Mouse (Mus musculus) liver, embryonic 13.5 days (tissue): ENCODE results near the gene Dock1. TPM values are rescaled to one million over a fixed set of nuclear protein-coding genes. Genes with fewer than 3 reads are reported as not detected.

Experiments
- ATAC-seq: fragments of 200-750 bp; cut with Nextera tagmentation; 2 replicates; pipeline ENCODE4 v1.8.0; 2017; ENCODE audit warnings: low read depth, mild to moderate bottlenecking, moderate number of reproducible peaks, moderate library complexity
- DNase-seq: peaks from one replicate; pipeline ENCODE4 v3.0.0; 2022
- H3K27ac ChIP-seq: fragments of 300-500 bp; sonication (generic); 2 replicates; pipeline ENCODE4 v1.5.1; 2015; ENCODE audit warnings: moderate library complexity, mild to moderate bottlenecking, inconsistent platforms
- H3K27me3 ChIP-seq: fragments of 300-500 bp; sonication (generic); 2 replicates; pipeline ENCODE4 v1.6.1; 2015; ENCODE audit warnings: mild to moderate bottlenecking, inconsistent platforms
- H3K36me3 ChIP-seq: fragments of 300-500 bp; sonication (generic); 2 replicates; pipeline ENCODE4 v1.6.1; 2015; ENCODE audit warnings: mild to moderate bottlenecking, inconsistent platforms
- H3K4me1 ChIP-seq: fragments of 300-500 bp; sonication (generic); replicated peaks from 2 replicates; pipeline ENCODE4 v1.6.1; 2015; ENCODE audit warnings: inconsistent platforms
- H3K4me2 ChIP-seq: fragments of 300-500 bp; sonication (generic); 2 replicates; pipeline ENCODE4 v1.6.1; 2015; ENCODE audit warnings: inconsistent platforms, mild to moderate bottlenecking, moderate library complexity
- H3K4me3 ChIP-seq: fragments of 300-500 bp; sonication (generic); replicated peaks from 2 replicates; pipeline ENCODE4 v1.5.1; 2015; ENCODE audit warnings: mild to moderate bottlenecking, inconsistent platforms
- H3K9ac ChIP-seq: fragments of 300-500 bp; sonication (generic); 2 replicates; pipeline ENCODE4 v1.6.1; 2015; ENCODE audit warnings: mild to moderate bottlenecking, inconsistent platforms
- H3K9me3 ChIP-seq: fragments of 300-500 bp; sonication (generic); replicated peaks from 2 replicates; pipeline ENCODE4 v1.6.1; 2016; ENCODE audit warnings: inconsistent platforms
- WGBS: fragments of 180-500 bp; shearing (Covaris S2); methylation state at CpG from one replicate; pipeline ENCODE4 v1.1.7; 2015; ENCODE audit not compliant: insufficient replicate concordance; 5-methylcytosine and 5-hydroxymethylcytosine counted together
- polyA plus RNA-seq: library from polyadenylated mRNA; unstranded; fragments of >200 nt; fragmentation: Nextera tagmentation; extraction: Ambion mirVana; gene quantifications from 2 replicates; pipeline ENCODE4 v1.2.1, GENCODE M21; 2015

Dock1 gene
- polyA plus RNA-seq, 1 experiment from 2014 or later: 2.6 TPM

- no peaks in the 10 kb centered on the region for H3K4me1 ChIP-seq
- 25% methylated on average over 3 of the region's 3 CpGs for WGBS
- no peak for DNase-seq
These were observed 398.4 kb downstream of the Dock1 start for GRCm38 (mm10) chr7:135068887-135069286.

GRCm38 (mm10) chr7:135076904-135077303 is 406.4 kb downstream of the Dock1 start:
- Histone ChIP-seq H3K4me1 (no peaks in the 10 kb centered on the region), H3K4me3 (no peak overlapping the region), H3K4me2 (no peak overlapping the region), H3K9ac (no peak overlapping the region), H3K27me3 (no peaks in the 10 kb centered on the region), H3K27ac (no peak overlapping the region), H3K36me3 (no peaks in the 10 kb centered on the region), H3K9me3 (no peaks in the 10 kb centered on the region)
- ATAC-seq: no peak
- no peak for DNase-seq
- WGBS: 78% methylated on average over 6 of the region's 6 CpGs

More at GRCm38 (mm10) chr7:135068887-135069286, 398.4 kb downstream of the Dock1 start:
- H3K27me3 ChIP-seq: no peaks in the 10 kb centered on the region
- no peak overlapping the region for H3K9ac ChIP-seq
- no peak for ATAC-seq
- H3K4me2 ChIP-seq: no peak overlapping the region
- no peak overlapping the region for H3K4me3 ChIP-seq
- H3K36me3 ChIP-seq: no peaks in the 10 kb centered on the region
- no peak overlapping the region for H3K27ac ChIP-seq
- no peaks in the 10 kb centered on the region for H3K9me3 ChIP-seq

GRCm38 (mm10) chr7:135077340-135077739 is 406.9 kb downstream of the Dock1 start:
- WGBS: 82% methylated on average over 6 of the region's 6 CpGs
- DNase-seq (no peak), ATAC-seq (no peak)
- no peak overlapping the region for H3K27ac ChIP-seq
- no peak overlapping the region for H3K9ac ChIP-seq
- H3K36me3 ChIP-seq: no peaks in the 10 kb centered on the region
- H3K4me1 ChIP-seq: no peaks in the 10 kb centered on the region
- no peak overlapping the region for H3K4me2 ChIP-seq
- no peaks in the 10 kb centered on the region for H3K27me3 ChIP-seq
- no peak overlapping the region for H3K4me3 ChIP-seq
- H3K9me3 ChIP-seq: no peaks in the 10 kb centered on the region

- ATAC-seq (no peak), DNase-seq (no peak)
- no peaks in the 10 kb centered on the region for H3K36me3 ChIP-seq
- no peak overlapping the region for H3K4me3 ChIP-seq
- no peak overlapping the region for H3K9ac ChIP-seq
- H3K27ac ChIP-seq: no peak overlapping the region
- H3K9me3 ChIP-seq: no peaks in the 10 kb centered on the region
- no peak overlapping the region for H3K4me2 ChIP-seq
- no peaks in the 10 kb centered on the region for H3K27me3 ChIP-seq
- WGBS: 76% methylated on average over 10 of the region's 10 CpGs
- H3K4me1 ChIP-seq: no peaks in the 10 kb centered on the region
These were observed 407.4 kb downstream of the Dock1 start for GRCm38 (mm10) chr7:135077806-135078205.

- H3K9ac ChIP-seq: no peak overlapping the region
- H3K36me3 ChIP-seq: no peaks in the 10 kb centered on the region
- H3K9me3 ChIP-seq: no peaks in the 10 kb centered on the region
- H3K27me3 ChIP-seq: no peaks in the 10 kb centered on the region
- H3K4me1 ChIP-seq: no peaks in the 10 kb centered on the region
- ATAC-seq (no peak), DNase-seq (no peak)
- 78% methylated on average over 8 of the region's 8 CpGs for WGBS
- no peak overlapping the region for H3K4me3 ChIP-seq
- no peak overlapping the region for H3K27ac ChIP-seq
- H3K4me2 ChIP-seq: no peak overlapping the region
These were observed 413.0 kb downstream of the Dock1 start for GRCm38 (mm10) chr7:135083421-135083820.

- Histone ChIP-seq H3K36me3 (no peaks in the 10 kb centered on the region), H3K9me3 (no peaks in the 10 kb centered on the region), H3K4me1 (no peaks in the 10 kb centered on the region), H3K27ac (no peak overlapping the region), H3K27me3 (no peaks in the 10 kb centered on the region), H3K4me3 (no peak overlapping the region), H3K9ac (no peak overlapping the region), H3K4me2 (no peak overlapping the region)
- no peak for DNase-seq
- no peak for ATAC-seq
- whole genome bisulfite sequencing: 71% methylated on average over 7 of the region's 7 CpGs
These were observed 413.6 kb downstream of the Dock1 start for GRCm38 (mm10) chr7:135084069-135084468.

- no peak overlapping the region for H3K9ac ChIP-seq
- H3K36me3 ChIP-seq: no peaks in the 10 kb centered on the region
- H3K4me2 ChIP-seq: no peak overlapping the region
- no peak overlapping the region for H3K27ac ChIP-seq
- H3K4me3 ChIP-seq: no peak overlapping the region
- H3K27me3 ChIP-seq: no peaks in the 10 kb centered on the region
- ATAC-seq: no peak
- WGBS: 63% methylated on average over 5 of the region's 5 CpGs
- DNase-seq: no peak
- H3K9me3 ChIP-seq: no peaks in the 10 kb centered on the region
- H3K4me1 ChIP-seq: no peaks in the 10 kb centered on the region
These were observed 416.1 kb downstream of the Dock1 start for GRCm38 (mm10) chr7:135086556-135086955.

GRCm38 (mm10) chr7:135089626-135090025 is 419.2 kb downstream of the Dock1 start:
- Histone ChIP-seq H3K27me3 (no peaks in the 10 kb centered on the region), H3K4me3 (no peak overlapping the region), H3K9ac (no peak overlapping the region), H3K4me2 (no peak overlapping the region), H3K27ac (no peak overlapping the region), H3K4me1 (no peaks in the 10 kb centered on the region), H3K36me3 (no peaks in the 10 kb centered on the region), H3K9me3 (no peaks in the 10 kb centered on the region)
- WGBS: 54% methylated on average over 4 of the region's 4 CpGs
- no peak for DNase-seq
- no peak for ATAC-seq

GRCm38 (mm10) chr7:135093851-135094250 is 423.4 kb downstream of the Dock1 start:
- no peak overlapping the region for H3K9ac ChIP-seq
- ATAC-seq (no peak), DNase-seq (no peak)
- no peaks in the 10 kb centered on the region for H3K27me3 ChIP-seq
- WGBS: 68% methylated on average over 2 of the region's 2 CpGs
- H3K36me3 ChIP-seq: no peaks in the 10 kb centered on the region
- no peaks in the 10 kb centered on the region for H3K4me1 ChIP-seq
- H3K4me3 ChIP-seq: no peak overlapping the region
- H3K9me3 ChIP-seq: no peaks in the 10 kb centered on the region
- H3K27ac ChIP-seq: no peak overlapping the region
- H3K4me2 ChIP-seq: no peak overlapping the region

GRCm38 (mm10) chr7:135101921-135102320 is 431.5 kb downstream of the Dock1 start:
- no peak for DNase-seq
- Histone ChIP-seq H3K4me3 (no peak overlapping the region), H3K27me3 (no peaks in the 10 kb centered on the region), H3K36me3 (no peaks in the 10 kb centered on the region), H3K9ac (no peak overlapping the region), H3K27ac (no peak overlapping the region), H3K4me2 (no peak overlapping the region), H3K9me3 (no peaks in the 10 kb centered on the region), H3K4me1 (no peaks in the 10 kb centered on the region)
- 72% methylated on average over 7 of the region's 7 CpGs for WGBS
- no peak for ATAC-seq

GRCm38 (mm10) chr7:135106536-135106935 is 436.1 kb downstream of the Dock1 start:
- no peaks in the 10 kb centered on the region for H3K4me1 ChIP-seq
- H3K27me3 ChIP-seq: no peaks in the 10 kb centered on the region
- 0 out of 2 replicates have a peak, but pooled peaks cover 1% of the 10 kb centered on the region for H3K36me3 ChIP-seq
- no peaks in the 10 kb centered on the region for H3K9me3 ChIP-seq
- H3K27ac ChIP-seq: no peak overlapping the region
- no peak overlapping the region for H3K4me3 ChIP-seq
- ATAC-seq (no peak), DNase-seq (no peak)
- H3K4me2 ChIP-seq: no peak overlapping the region
- no peak overlapping the region for H3K9ac ChIP-seq
- 63% methylated on average over 3 of the region's 3 CpGs for WGBS

- Histone ChIP-seq H3K4me2 (no peak overlapping the region), H3K9ac (no peak overlapping the region), H3K27me3 (no peaks in the 10 kb centered on the region), H3K27ac (no peak overlapping the region), H3K36me3 (0 out of 2 replicates have a peak, but pooled peaks cover 2% of the 10 kb centered on the region), H3K9me3 (no peaks in the 10 kb centered on the region), H3K4me1 (no peaks in the 10 kb centered on the region), H3K4me3 (no peak overlapping the region)
- no peak for DNase-seq
- no peak for ATAC-seq
- WGBS: 48% methylated on average over 1 of the region's 1 CpGs
These were observed 439.9 kb downstream of the Dock1 start for GRCm38 (mm10) chr7:135110307-135110706.
